Mouse (Mus musculus) ovary, postnatal 10 days (tissue): ENCODE data around the gene Ccr1.
"Not testable (repeated sequence)": the region's sequence is repeated elsewhere in the genome, so short reads cannot be mapped to it uniquely, and the experiment has no call there.

ENCODE experiments used
- DNase-seq: peaks from one replicate; pipeline ENCODE4 v3.0.0; 2022; ENCODE audit warnings: low spot score

Gene Ccr1

DNA sequence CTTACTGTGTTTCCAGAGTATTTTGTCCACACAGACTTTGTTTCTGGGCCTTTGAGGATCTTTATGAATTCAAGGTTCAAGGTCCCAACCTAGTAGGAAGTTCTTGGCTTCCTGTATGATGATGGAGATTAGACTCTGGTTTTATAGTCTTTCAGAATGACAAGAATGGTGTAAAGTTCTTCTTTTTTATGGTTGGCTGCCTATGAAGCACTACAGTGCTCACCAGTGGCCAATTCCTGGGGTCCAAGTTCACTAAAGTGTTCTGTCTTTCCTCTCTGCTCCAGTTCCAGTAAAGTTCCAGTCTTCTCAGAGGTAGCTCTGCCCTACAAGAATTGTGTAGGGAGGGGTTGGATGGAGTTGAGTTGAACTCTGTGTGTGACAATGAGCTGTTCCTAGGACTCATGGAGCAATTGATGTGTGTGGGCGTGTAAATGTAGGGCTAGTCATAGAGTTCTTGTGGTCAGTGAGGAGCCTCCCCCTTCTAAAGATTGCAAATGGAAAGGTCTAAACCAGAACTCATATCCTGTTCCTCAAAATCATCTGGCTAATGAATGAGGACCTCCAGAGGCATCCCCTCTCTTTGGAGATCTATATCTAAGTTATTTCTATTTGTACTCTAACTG, at the start of gene Ccr1:
Ccr1 (minus strand) TSS at position 403 of the 623 bp plus-strand sequence.
- no peak for DNase-seq

- DNase-seq: no peak
Measured at GRCm38 (mm10) chr9:124016048-124016447, 47.6 kb upstream of the Ccr1 start.

GRCm38 (mm10) chr9:124014985-124015652, 46.6 kb upstream of the Ccr1 start:
- DNase-seq: no peak

DNA sequence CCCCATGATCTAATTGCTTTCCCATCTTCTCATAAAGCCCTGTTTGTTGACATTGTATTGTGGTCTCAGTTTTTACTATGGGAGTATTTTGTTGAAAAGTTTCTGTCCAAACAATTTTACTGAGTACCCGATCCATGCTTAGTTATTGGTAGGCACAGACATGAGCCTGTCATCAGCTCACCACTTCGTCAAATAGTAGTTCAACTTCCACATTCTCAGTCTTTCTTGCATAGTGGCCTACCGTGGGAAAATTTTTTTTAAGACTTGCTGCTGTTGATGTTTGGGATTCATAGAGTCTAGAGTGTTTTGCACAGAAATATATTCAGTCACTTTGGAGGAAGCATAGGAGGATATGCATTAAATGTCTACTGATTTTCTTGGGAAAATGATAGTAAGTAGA, 44.8 kb upstream of the Ccr1 start:
- DNase-seq: no peak

GRCm38 (mm10) chr9:124012691-124013090, 44.2 kb upstream of the Ccr1 start:
- no peak for DNase-seq

GRCm38 (mm10) chr9:123999784-124000183, 31.3 kb upstream of the Ccr1 start:
- DNase-seq: no peak

DNA sequence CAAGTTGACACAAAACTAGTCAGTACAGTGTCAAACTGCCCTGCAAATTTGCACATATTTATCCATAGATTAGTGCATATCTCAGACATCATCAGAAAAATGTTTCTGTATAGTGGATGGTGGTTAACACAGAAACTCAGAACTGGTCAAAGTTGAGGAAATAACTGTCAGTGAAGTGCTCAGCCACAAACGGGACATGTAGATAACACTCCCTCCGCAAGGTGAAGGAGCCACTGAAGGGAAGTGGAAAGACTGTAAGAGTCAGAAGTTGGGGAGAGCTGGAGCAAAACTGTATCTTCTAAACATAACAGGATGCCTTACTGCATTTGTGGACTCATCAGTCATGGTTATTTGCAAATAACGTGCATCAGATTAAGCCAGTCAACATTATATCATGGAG, 29.2 kb upstream of the Ccr1 start:
- no peak for DNase-seq

- DNase-seq: no peak
Measured at GRCm38 (mm10) chr9:123991312-123991906, 22.9 kb upstream of the Ccr1 start.

DNA sequence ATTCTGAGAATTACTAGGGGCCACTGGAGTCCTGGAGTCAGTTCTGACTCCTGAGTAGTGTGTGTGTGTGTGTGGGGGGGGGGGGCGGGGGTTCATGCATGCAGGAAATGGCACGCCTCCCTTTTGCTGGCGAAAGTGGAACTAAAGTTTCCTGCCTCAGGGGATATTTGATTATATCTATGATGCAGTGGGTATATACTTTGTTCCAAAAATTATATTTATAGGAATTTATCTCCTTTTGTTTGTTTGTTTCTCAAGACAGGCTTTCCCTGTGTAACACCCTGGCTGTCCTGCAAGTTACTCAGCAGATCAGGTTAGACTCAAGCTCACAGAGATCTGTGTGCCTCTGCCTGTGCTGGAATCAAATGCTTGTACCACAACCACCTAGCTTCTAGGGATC, 21.2 kb upstream of the Ccr1 start:
- DNase-seq: no peak

GRCm38 (mm10) chr9:123986217-123986616, 17.7 kb upstream of the Ccr1 start:
- no peak for DNase-seq

DNA sequence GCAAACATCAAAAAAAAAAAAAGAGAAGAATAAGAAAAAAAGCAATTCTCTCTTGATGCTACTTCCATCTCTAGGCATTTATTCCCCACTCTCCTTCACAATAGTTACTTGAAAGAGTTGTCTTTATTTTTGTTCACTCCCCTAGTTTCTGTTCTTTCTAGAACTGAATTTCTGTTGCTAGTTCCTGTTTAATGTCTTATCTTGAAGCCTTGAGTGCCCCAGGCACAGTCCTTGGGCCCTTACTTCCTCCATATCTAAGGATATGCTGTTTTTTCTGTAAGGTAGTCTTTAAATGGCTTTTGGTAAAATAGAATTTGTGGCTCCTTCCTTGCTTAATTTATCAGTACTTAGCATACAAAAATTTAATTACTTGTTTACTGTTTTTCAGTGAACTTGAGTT, 16.5 kb upstream of the Ccr1 start:
- DNase-seq: no peak

DNA sequence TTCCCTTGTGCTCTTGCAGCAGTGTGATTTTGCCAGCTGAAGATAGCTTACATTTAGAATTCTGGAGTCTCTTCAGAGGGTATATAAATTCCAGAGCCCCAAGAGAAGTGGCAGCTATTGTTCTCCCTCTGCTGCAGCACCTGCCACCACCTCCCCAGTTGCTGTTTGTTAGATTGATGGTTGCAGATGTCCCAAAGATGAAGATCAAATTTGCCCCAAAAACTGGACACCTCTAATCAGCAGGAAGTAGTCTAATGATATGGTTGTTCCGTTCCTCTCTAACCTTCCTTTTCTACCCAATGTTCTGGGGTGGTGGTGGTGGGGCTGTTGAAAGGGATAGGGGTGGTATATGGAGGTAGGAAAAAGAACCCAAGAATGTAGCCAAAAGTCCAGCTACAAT, 14.2 kb upstream of the Ccr1 start:
- DNase-seq: no peak

GRCm38 (mm10) chr9:123981909-123982308, 13.4 kb upstream of the Ccr1 start:
- DNase-seq: no peak

- not testable (repeated sequence) for DNase-seq
Measured at GRCm38 (mm10) chr9:123980858-123981475, 12.5 kb upstream of the Ccr1 start.

- DNase-seq: no peak
Measured at GRCm38 (mm10) chr9:123978308-123978707, 9.8 kb upstream of the Ccr1 start, which contains the start of gene Ccr1l1. TSS of gene Ccr1l1 (minus strand) at chr9:123978408.

DNA sequence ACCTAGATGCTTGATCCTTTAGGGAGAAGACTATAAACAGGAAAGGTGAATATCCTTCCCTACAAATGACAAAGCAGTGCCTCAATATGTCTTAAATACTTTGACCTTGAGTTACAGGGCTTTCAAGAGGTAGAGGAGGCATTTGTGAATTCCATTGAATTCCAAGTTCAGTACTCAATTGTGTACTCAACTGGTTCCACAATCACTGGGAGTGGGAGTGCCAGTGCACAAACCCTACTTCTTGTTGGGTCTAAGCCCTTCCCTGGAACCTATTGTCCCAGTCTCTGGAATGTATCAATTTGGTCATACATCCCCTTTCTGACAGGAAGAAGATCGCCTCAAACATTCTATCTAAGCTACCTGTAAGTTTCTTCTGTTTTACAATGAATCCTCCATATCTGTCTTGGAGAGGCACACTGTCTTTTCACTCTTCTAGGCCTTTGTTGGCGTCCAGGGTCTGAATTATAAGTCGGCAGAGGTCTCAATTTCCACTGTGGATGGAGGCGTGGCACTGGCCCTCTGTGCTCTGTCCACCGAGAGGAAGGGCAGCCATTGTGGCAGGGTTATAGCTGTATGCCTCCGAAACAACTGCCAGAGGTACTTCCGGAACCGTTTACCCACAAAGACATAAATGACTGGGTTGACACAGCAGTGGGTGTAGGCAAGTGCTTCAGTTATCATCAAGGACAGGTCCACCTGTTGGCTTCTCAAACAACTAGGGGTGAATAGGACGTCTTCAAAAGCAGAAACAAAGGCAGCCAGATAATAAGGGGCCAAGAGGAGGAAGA, 8.6 kb upstream of the Ccr1 start:
- DNase-seq: no peak

- no peak for DNase-seq
Measured at GRCm38 (mm10) chr9:123975630-123976029, 7.1 kb upstream of the Ccr1 start.

- DNase-seq: not testable (repeated sequence)
Measured at GRCm38 (mm10) chr9:123966858-123967495, 1.5 kb downstream of the Ccr1 start.

GRCm38 (mm10) chr9:123964776-123965175, 3.7 kb downstream of the Ccr1 start:
- DNase-seq: no peak

DNA sequence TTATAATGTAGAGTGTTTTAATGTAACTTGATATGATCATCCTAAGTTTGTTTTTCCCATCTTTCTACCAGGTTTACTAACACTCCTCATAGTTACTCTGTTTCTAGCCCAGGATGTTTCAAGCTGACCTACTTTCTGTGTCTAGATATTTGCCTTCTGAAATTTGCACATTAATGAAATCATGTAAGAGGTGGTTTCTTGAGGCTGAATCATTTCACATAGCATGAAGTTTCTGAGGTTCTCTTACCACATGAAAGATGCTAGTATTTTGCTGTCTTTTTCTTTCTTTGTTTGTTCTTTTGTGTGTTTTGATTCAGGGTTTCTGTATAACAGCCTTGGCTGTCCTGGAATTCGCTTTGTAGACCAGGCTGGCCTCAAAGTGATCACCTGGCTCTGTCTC, 8.3 kb downstream of the Ccr1 start:
- DNase-seq: no peak

DNA sequence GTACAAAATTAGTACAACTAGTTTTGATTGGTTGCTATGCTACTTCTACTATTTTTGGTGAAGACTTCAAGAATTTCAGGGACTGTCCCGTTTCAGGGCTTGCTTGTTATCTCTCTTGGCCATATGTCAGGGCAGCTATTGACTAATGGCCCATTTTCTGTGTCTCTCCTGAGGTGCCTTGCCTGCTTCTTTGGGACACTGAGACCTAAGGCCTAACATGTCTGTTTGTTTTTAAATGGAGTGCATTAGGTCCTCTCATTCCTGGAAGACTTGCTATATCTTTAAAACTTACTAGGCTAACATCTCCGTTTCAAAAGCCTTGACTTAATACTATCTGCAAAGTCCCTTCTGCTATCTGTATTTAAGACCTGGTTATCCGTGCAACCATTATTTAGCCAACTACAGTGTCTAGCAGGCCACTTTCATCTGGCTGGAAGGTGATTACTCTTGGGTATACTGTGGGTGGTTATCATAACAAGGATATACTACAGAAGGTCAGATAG, 10.5 kb downstream of the Ccr1 start:
- DNase-seq: no peak

DNA sequence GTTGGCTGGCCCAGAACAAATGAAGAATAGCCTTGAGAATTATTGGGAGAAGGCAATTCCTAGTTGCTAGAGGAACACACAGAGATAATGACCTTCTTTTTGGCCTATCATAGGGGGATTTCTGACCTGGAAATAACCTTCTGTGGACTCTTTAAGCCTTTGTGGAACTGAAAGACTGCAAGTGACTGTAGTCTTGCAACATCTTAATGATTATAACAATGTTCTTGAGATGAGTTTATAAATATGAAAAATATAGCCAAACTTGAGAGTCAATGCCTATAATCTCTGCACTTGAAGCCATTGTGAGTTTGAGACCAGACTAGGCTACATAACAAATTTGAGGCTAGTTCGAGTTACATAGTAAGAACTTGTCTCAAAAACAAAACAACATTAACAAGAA, 11.6 kb downstream of the Ccr1 start:
- no peak for DNase-seq
